In the genomic region with DNA sequence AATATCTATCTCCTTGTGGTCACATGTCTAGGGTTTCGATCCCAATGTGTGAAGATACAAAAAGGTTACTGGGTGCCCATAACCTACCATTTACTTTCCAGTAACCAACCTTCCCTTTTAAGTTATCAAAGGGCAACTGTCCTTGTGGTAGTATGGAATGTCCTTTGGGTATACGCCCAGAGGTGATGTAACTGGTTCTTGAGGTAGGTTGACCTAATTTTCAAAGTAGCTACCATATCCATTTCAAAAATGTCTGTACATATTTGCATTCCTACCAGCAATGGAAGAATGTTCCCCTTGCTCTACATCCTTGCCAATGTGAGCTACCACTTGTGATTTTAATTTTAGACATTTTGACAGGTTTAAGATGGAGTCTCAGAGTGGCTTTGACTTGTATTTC, we compare ENCODE assay signal across 25 mouse cellular contexts.
DNase-seq lines count a peak whose midpoint lies in the region; ATAC-seq and TF ChIP-seq lines count a peak whose summit lies in the region.
"Had no signal": no experiment of that assay in that cellular context is flagged by ENCODE, and none has a peak within 500 bp of the region (broad histone marks: within the 10 kb centered on the region; RNA-seq: fewer than 3 reads in every experiment).

No protein-coding gene starts in this region.

- H3K4me1 ChIP-seq in lung, postnatal 0 days (ENCODE audit: insufficient read depth, low read depth, low read length) = no peaks in the 10 kb centered on the region
- H3K4me1 ChIP-seq: embryonic facial prominence, embryonic 13.5 days; embryonic facial prominence, embryonic 15.5 days; forebrain, embryonic 10.5 days; forebrain, embryonic 12.5 days had no signal

- ATAC-seq in lung, postnatal 0 days = peak; percentile 46
- ATAC-seq: activated CD4-positive, CD25-positive, alpha-beta regulatory T cell, adult 4 months; forebrain, embryonic 14.5 days; forebrain, embryonic 16.5 days; Patski had no signal

- peak; percentile 64 for TF ChIP-seq EP300 in lung, postnatal 0 days (IDR thresholded peaks at IDR 0.05)

- H3K36me3 ChIP-seq in lung, postnatal 0 days (ENCODE audit: insufficient read depth, low read length) = no peaks in the 10 kb centered on the region
- H3K36me3 ChIP-seq: embryonic facial prominence, embryonic 13.5 days; embryonic facial prominence, embryonic 15.5 days; forebrain, embryonic 10.5 days; forebrain, embryonic 12.5 days had no signal

- no peak for TF ChIP-seq CTCF in lung, postnatal 0 days (IDR thresholded peaks at IDR 0.05)

- H3K9ac ChIP-seq in lung, postnatal 0 days (replicated peaks; ENCODE audit: low read depth) = no peak overlapping the region
- H3K9ac ChIP-seq: embryonic facial prominence, embryonic 13.5 days; embryonic facial prominence, embryonic 15.5 days; forebrain, embryonic 12.5 days had no signal

- no peak overlapping the region for H3K4me3 ChIP-seq in lung, postnatal 0 days (ENCODE audit: low read depth, low read length)
- H3K4me3 ChIP-seq: embryonic facial prominence, embryonic 13.5 days; embryonic facial prominence, embryonic 15.5 days; erythroblast, embryonic 14.5 days; forebrain, embryonic 10.5 days; forebrain, embryonic 12.5 days had no signal

- no peak overlapping the region for H3K4me2 ChIP-seq in lung, postnatal 0 days (replicated peaks; ENCODE audit: low read depth, low read length)
- H3K4me2 ChIP-seq: embryonic facial prominence, embryonic 13.5 days; embryonic facial prominence, embryonic 15.5 days; forebrain, embryonic 12.5 days had no signal

- H3K27ac ChIP-seq in lung, postnatal 0 days (ENCODE audit: low read length) = no peak overlapping the region
- H3K27ac ChIP-seq: embryonic facial prominence, embryonic 13.5 days; embryonic facial prominence, embryonic 15.5 days; forebrain, embryonic 10.5 days; forebrain, embryonic 12.5 days had no signal

- no peaks in the 10 kb centered on the region for H3K27me3 ChIP-seq in lung, postnatal 0 days (replicated peaks; ENCODE audit: insufficient read depth, low read length)
- H3K27me3 ChIP-seq: embryonic facial prominence, embryonic 13.5 days; embryonic facial prominence, embryonic 15.5 days; forebrain, embryonic 12.5 days; Patski had no signal

- no peaks in the 10 kb centered on the region for H3K9me3 ChIP-seq in lung, postnatal 0 days (ENCODE audit: low read length)
- H3K9me3 ChIP-seq: embryonic facial prominence, embryonic 13.5 days; embryonic facial prominence, embryonic 15.5 days; forebrain, embryonic 10.5 days; forebrain, embryonic 12.5 days had no signal

- DNase-seq in lung, postnatal 0 days (ENCODE audit: low spot score) = peak; percentile 25
- no peak for DNase-seq in lung, postnatal 4 days
- DNase-seq in lung, postnatal 25 days (ENCODE audit: low spot score) = peak; percentile 37
- DNase-seq in lung, postnatal 10 days = no peak
- peak; percentile 69 for DNase-seq in lung, postnatal 36 days
- no peak for DNase-seq in adrenal gland, adult 18-20 months (ENCODE audit: low spot score in 2 of 2)
- DNase-seq: adrenal gland, adult 2 months; adrenal gland, postnatal 10 days; adrenal gland, postnatal 25 days; cerebellum, adult 11 months; cerebellum, adult 18-20 months; cerebellum, adult 8-10 months; cerebellum, adult 9-11 months; cerebellum, postnatal 14 days; cerebellum, postnatal 36 days; embryo, embryonic 11 days had no signal

- WGBS in lung, postnatal 0 days = 78% methylated on average over 2 of the region's 2 CpGs

Comparison
In these comparisons a context has a peak if more than half of its experiments do, and no peak if none do; other contexts are left out.
1. DNase-seq: peak in lung, postnatal 0 days (single experiment), lung, postnatal 25 days (single experiment) and lung, postnatal 36 days (single experiment); none in lung, postnatal 4 days (0 of 2), lung, postnatal 10 days (single experiment) and adrenal gland, adult 18-20 months (0 of 2).